Mouse (Mus musculus): ENCODE data around the gene AA467197. TPM values are rescaled to one million over a fixed set of nuclear protein-coding genes. Genes with fewer than 3 reads are reported as not detected.

AA467197 gene
- polyA plus RNA-seq, 1 experiment from 2014 or later: 2.1 TPM

DNA sequence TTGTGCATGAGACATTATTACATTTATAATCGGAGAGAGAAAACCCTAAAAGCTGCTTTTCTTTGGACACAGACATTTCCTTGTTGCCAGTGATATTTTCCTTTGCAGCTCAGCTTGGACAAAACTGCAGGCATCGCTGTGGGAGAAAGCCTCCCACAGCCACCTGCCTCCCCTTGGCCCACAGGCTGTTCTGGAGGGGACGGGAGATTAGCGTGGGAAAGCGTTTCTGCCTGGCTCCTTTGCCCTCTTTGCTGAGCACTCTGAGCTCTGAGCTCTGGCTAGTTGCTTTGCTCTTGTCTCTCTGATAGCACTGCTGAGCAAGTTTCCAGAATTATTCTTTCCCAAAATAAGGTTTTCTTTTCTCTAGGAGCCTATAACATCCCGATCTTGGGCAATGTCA lies 20.5 kb upstream of the AA467197 start:
- no peak overlapping the region for H3K27ac ChIP-seq (replicated peaks)
- H3K4me2 ChIP-seq: no peak overlapping the region
- peaks cover under 1% of the 10 kb centered on the region for H3K27me3 ChIP-seq
- H3K9me3 ChIP-seq (replicated peaks): no peaks in the 10 kb centered on the region
- no peak overlapping the region for H3K4me3 ChIP-seq (replicated peaks)
- 0 out of 2 replicates have a peak, but pooled peaks cover 3% of the 10 kb centered on the region for H3K4me1 ChIP-seq (replicated peaks)
- H3K36me3 ChIP-seq (replicated peaks): no peaks in the 10 kb centered on the region
- WGBS (ENCODE audit: insufficient replicate concordance): 60% methylated on average over 6 of the region's 6 CpGs
- no peak overlapping the region for H3K9ac ChIP-seq
- ATAC-seq (ENCODE audit: insufficient read depth): no peak

- ATAC-seq (ENCODE audit: insufficient read depth): no peak
- Histone ChIP-seq H3K27ac (replicated peaks) (no peak overlapping the region), H3K4me1 (replicated peaks) (no peaks in the 10 kb centered on the region), H3K9me3 (replicated peaks) (no peaks in the 10 kb centered on the region), H3K4me3 (replicated peaks) (no peak overlapping the region), H3K4me2 (no peak overlapping the region), H3K9ac (no peak overlapping the region), H3K36me3 (replicated peaks) (no peaks in the 10 kb centered on the region), H3K27me3 (no peaks in the 10 kb centered on the region)
- 65% methylated on average over 6 of the region's 6 CpGs for WGBS (ENCODE audit: insufficient replicate concordance)
Observed at GRCm38 (mm10) chr2:122617792-122618191, 19.0 kb upstream of the AA467197 start.

DNA sequence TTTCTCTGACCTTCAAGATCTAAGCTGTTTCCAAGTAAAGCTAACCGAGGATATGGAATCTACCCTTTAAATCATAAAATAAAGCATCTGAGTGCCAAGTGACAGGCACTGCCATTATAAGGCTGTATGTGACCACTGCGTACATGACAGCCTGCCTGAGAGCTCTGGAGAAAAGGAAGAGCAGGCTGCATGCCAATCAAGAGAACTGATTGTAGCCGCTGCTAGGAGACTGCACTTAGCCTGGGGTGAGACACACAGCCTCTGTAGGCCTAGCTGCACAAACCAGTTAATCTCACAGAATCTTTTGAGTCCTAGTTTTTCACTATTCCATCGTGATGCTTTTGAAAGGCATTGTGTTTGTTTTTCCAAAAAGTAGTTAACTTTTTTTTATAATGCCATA lies 18.1 kb upstream of the AA467197 start:
- H3K27me3 ChIP-seq: no peaks in the 10 kb centered on the region
- H3K36me3 ChIP-seq (replicated peaks): no peaks in the 10 kb centered on the region
- H3K9me3 ChIP-seq (replicated peaks): no peaks in the 10 kb centered on the region
- H3K4me3 ChIP-seq (replicated peaks): no peak overlapping the region
- no peak overlapping the region for H3K4me2 ChIP-seq
- H3K27ac ChIP-seq (replicated peaks): no peak overlapping the region
- WGBS (ENCODE audit: insufficient replicate concordance): 44% methylated on average over 4 of the region's 4 CpGs
- H3K9ac ChIP-seq: no peak overlapping the region
- H3K4me1 ChIP-seq (replicated peaks): no peaks in the 10 kb centered on the region
- no peak for ATAC-seq (ENCODE audit: insufficient read depth)

DNA sequence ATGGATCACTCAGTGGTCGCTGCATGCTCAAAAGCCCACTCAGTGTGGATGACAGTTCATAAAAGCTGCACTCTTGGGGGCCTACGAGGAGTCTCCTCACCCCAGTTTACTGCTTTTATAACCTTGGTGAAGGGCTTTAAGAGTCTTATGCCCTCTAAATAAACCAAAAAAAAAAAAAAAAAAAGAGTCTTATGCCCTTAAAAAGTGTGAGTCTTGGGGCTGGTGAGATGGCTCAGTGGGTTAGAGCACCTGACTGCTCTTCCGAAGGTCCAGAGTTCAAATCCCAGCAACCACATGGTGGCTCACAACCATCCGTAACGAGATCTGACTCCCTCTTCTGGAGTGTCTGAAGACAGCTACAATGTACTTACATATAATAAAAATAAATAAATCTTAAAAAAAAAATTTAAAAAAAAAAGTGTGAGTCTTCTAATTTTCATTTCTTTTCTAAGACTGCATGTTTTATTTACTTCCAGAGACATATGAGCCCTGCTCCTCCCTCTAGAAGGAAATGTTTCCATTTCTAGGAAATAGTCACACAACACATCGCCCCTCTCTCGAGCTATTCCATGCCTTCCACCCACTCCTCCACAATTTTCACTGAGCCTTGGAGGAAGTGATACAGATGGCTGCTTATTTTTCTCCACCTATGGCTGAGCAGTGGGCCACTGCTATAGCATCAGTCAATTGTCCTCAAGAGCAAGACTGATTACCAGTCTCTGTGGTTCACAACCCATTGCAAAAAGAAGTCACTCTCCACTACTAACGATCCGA lies 15.3 kb upstream of the AA467197 start:
- no peak for ATAC-seq (ENCODE audit: insufficient read depth)
- Histone ChIP-seq H3K4me2 (no peak overlapping the region), H3K4me1 (replicated peaks) (no peaks in the 10 kb centered on the region), H3K9me3 (replicated peaks) (no peaks in the 10 kb centered on the region), H3K27me3 (0 out of 2 replicates have a peak, but pooled peaks cover 6% of the 10 kb centered on the region), H3K36me3 (replicated peaks) (no peaks in the 10 kb centered on the region), H3K9ac (no peak overlapping the region), H3K4me3 (replicated peaks) (no peak overlapping the region), H3K27ac (replicated peaks) (no peak overlapping the region)
- WGBS (ENCODE audit: insufficient replicate concordance): 61% methylated on average over 9 of the region's 9 CpGs

GRCm38 (mm10) chr2:122625930-122626329 lies 10.9 kb upstream of the AA467197 start:
- H3K4me1 ChIP-seq (replicated peaks): peaks cover 12% of the 10 kb centered on the region

GRCm38 (mm10) chr2:122628976-122629375 lies 7.8 kb upstream of the AA467197 start:
- WGBS (ENCODE audit: insufficient replicate concordance): 2% methylated on average over 7 of the region's 7 CpGs
- peaks cover 12% of the 10 kb centered on the region for H3K36me3 ChIP-seq (replicated peaks)
- H3K9me3 ChIP-seq (replicated peaks): no peaks in the 10 kb centered on the region
- 0 out of 2 replicates have a peak, but pooled peaks cover 6% of the 10 kb centered on the region for H3K27me3 ChIP-seq
- H3K9ac ChIP-seq: no peak overlapping the region
- ATAC-seq (ENCODE audit: insufficient read depth): no peak
- H3K4me3 ChIP-seq (replicated peaks): no peak overlapping the region
- no peak overlapping the region for H3K27ac ChIP-seq (replicated peaks)
- H3K4me1 ChIP-seq (replicated peaks): peaks cover 26% of the 10 kb centered on the region
- H3K4me2 ChIP-seq: peak overlapping the region; percentile 18; the same call in 1 of the 2 replicates

More at GRCm38 (mm10) chr2:122625930-122626329, 10.9 kb upstream of the AA467197 start:
- Histone ChIP-seq H3K9ac (no peak overlapping the region), H3K4me2 (no peak overlapping the region), H3K9me3 (replicated peaks) (no peaks in the 10 kb centered on the region), H3K27me3 (0 out of 2 replicates have a peak, but pooled peaks cover 6% of the 10 kb centered on the region), H3K36me3 (replicated peaks) (no peaks in the 10 kb centered on the region), H3K4me3 (replicated peaks) (no peak overlapping the region), H3K27ac (replicated peaks) (no peak overlapping the region)
- no peak for ATAC-seq (ENCODE audit: insufficient read depth)
- WGBS (ENCODE audit: insufficient replicate concordance): 58% methylated on average over 7 of the region's 7 CpGs

DNA sequence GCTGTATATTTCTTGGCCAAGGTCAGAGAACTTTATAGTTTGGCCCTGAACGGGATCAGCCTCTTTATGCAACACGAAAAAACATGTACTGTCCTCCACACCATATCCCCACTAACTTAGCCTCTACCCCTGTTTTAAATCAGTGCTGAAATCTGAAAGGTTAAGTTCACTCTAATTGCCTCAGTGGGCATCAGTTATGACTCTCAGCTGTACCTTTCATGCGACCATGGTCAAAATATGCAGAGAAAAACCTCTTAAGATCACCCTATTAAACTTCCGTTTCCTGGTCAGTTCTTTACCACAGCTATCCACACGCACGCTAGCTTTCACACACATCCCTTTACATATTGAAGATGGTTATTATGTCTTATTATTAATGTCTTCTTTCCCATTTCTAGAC lies 6.9 kb upstream of the AA467197 start:
- WGBS (ENCODE audit: insufficient replicate concordance): 56% methylated on average over 6 of the region's 6 CpGs
- H3K9ac ChIP-seq: no peak overlapping the region
- no peak overlapping the region for H3K27ac ChIP-seq (replicated peaks)
- H3K36me3 ChIP-seq (replicated peaks): peaks cover 12% of the 10 kb centered on the region
- peak overlapping the region; percentile 84 for H3K4me3 ChIP-seq (replicated peaks)
- 0 out of 2 replicates have a peak, but pooled peaks cover 6% of the 10 kb centered on the region for H3K27me3 ChIP-seq
- H3K9me3 ChIP-seq (replicated peaks): no peaks in the 10 kb centered on the region
- H3K4me1 ChIP-seq (replicated peaks): peaks cover 26% of the 10 kb centered on the region
- ATAC-seq (ENCODE audit: insufficient read depth): no peak
- H3K4me2 ChIP-seq: peak overlapping the region; percentile 97

GRCm38 (mm10) chr2:122630465-122631225 lies 6.1 kb upstream of the AA467197 start:
- Histone ChIP-seq H3K27ac (replicated peaks) (peak overlapping the region; percentile 73), H3K4me2 (peak overlapping the region; percentile 97), H3K4me3 (replicated peaks) (peak overlapping the region; percentile 84), H3K36me3 (replicated peaks) (peaks cover 12% of the 10 kb centered on the region), H3K27me3 (0 out of 2 replicates have a peak, but pooled peaks cover 5% of the 10 kb centered on the region), H3K9me3 (replicated peaks) (no peaks in the 10 kb centered on the region), H3K4me1 (replicated peaks) (peaks cover 26% of the 10 kb centered on the region), H3K9ac (peak overlapping the region; percentile 79)
- peak; percentile 79 for ATAC-seq (ENCODE audit: insufficient read depth)
- WGBS (ENCODE audit: insufficient replicate concordance): under 1% methylated on average over 73 of the region's 75 CpGs

- no peaks in the 10 kb centered on the region for H3K27me3 ChIP-seq
- 0 out of 2 replicates have a peak overlapping the region, but pooled peaks have one; percentile 24 for H3K27ac ChIP-seq (replicated peaks)
- H3K9me3 ChIP-seq (replicated peaks): no peaks in the 10 kb centered on the region
- H3K4me3 ChIP-seq (replicated peaks): peak overlapping the region; percentile 84
- H3K4me2 ChIP-seq: peak overlapping the region; percentile 97
- under 1% methylated on average over 53 of the region's 53 CpGs for WGBS (ENCODE audit: insufficient replicate concordance)
- H3K9ac ChIP-seq: peak overlapping the region; percentile 79
- peaks cover 26% of the 10 kb centered on the region for H3K4me1 ChIP-seq (replicated peaks)
- peak; percentile 30; the same call in 1 of the 2 replicates for ATAC-seq (ENCODE audit: insufficient read depth)
- peaks cover 12% of the 10 kb centered on the region for H3K36me3 ChIP-seq (replicated peaks)
Observed at GRCm38 (mm10) chr2:122631226-122631801, 5.5 kb upstream of the AA467197 start.

- H3K27ac ChIP-seq (replicated peaks): no peak overlapping the region
- peaks cover 28% of the 10 kb centered on the region for H3K27me3 ChIP-seq
- peak overlapping the region; percentile 35 for H3K4me3 ChIP-seq (replicated peaks)
- H3K4me2 ChIP-seq: peak overlapping the region; percentile 65
- peaks cover 7% of the 10 kb centered on the region for H3K36me3 ChIP-seq (replicated peaks)
- ATAC-seq (ENCODE audit: insufficient read depth): peak; percentile 44
- peaks cover 6% of the 10 kb centered on the region; the same call in 1 of the 2 replicates for H3K4me1 ChIP-seq (replicated peaks)
- H3K9ac ChIP-seq: no peak overlapping the region
- H3K9me3 ChIP-seq (replicated peaks): no peaks in the 10 kb centered on the region
- 2% methylated on average over 36 of the region's 36 CpGs for WGBS (ENCODE audit: insufficient replicate concordance)
Observed at GRCm38 (mm10) chr2:122637526-122637997, 776 bp downstream of the AA467197 start.

All from liver, embryonic 15.5 days (tissue).